Mouse (Mus musculus): ENCODE measurements around the gene Ccdc83. TPM values are rescaled to one million over a fixed set of nuclear protein-coding genes. Genes with fewer than 3 reads are reported as not detected.
"Not testable (repeated sequence)": the region's sequence is repeated elsewhere in the genome, so short reads cannot be mapped to it uniquely, and the experiment has no call there.

The Ccdc83 gene
- polyA plus RNA-seq, 2 experiments from 2014 or later = not detected

DNA sequence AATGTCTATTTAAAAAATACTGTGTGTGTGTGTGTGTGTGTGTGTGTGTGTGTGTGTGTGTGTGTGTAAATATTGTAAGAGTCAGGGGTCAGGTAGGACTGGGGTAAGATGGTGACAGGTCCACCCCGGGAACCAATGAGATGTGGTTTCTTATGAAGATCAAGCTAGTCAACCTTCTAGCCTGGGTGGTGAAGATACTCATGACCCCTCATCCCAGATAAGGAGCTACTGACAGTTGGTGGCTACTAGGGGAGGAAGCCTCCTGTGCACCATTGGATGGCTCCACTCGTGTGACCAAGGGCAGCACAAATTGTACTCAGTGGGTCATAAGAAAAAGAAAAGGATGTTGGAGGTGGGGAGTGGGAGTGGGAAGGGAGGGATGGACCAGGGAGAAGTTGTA, 5.7 kb downstream of the Ccdc83 start:
- ATAC-seq = no peak

DNA sequence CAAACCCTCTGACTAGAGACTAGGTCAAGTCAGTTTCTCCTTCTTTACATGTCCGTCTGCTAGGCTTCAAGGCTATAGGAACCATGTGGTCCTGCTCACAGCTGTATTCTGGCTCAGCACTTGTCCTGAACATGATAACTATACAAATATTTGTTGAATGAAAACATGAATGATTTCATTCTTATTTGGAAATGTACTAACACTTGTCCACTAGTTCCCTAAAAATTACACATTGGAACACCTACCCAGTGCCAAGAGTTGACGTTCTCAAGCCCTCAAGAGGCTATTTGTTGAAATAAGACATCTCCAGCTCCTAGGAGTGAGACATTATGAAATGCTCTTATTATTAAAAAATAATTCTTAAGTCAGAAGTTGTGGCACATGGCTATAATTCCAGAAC, 6.9 kb downstream of the Ccdc83 start:
- ATAC-seq = no peak

DNA sequence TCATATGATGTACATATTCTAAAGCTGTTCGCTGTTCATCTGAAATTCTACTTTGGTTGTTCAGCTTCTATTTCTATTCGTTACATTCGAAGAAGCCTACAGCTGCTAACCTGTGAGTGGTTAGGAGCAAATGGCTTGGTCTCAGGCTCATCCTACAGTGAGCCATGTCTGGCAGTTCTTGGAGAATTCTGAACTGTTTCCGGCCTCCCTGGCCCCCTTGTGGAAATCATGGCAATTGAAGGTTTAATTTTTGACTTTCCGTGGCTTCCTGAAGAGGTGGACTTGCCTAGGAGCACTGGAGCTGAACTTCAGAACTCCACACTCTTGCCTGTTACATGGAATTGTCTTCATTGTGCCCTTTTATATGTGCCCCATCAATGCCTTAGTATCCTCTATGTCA, 12.6 kb downstream of the Ccdc83 start:
- ATAC-seq = no peak

DNA sequence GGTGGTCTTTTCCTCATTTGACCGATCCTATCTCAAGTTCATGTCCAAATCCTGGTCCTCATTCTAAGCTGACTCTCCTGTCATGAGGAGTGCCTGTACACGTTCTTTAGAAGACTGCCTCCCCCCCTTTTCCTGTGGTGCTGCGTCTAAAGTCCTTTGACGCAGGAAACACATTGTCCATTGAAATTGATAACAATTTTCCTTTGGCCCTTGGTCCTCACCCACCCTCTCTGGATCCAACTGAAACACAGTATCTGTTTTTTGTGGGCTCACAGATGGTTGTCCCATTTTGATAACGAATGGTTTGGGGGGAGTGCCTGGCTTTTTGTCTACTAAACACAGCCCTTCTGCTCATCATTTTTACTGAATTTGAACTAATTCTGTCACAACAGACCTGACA, 21.9 kb downstream of the Ccdc83 start:
- no peak for ATAC-seq

DNA sequence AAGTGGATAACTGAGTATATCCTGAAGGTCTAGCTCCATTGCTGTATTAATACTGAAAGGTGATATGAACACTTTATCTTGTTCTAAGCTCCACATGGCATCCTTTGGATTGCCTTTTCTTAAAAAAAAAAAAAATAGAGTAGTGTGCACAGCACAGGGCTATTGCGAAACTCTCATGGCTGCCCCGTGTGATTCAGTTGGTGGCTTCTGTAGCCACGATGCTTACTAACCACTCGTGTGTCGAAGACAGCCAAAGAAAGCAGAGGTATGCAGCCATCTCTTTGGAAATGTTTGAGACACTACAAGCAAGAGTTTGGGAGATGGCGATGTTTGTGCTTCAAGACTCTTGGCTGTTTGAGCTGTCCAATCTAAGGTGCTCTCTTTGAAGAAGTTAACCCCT, 22.4 kb downstream of the Ccdc83 start:
- ATAC-seq = no peak

DNA sequence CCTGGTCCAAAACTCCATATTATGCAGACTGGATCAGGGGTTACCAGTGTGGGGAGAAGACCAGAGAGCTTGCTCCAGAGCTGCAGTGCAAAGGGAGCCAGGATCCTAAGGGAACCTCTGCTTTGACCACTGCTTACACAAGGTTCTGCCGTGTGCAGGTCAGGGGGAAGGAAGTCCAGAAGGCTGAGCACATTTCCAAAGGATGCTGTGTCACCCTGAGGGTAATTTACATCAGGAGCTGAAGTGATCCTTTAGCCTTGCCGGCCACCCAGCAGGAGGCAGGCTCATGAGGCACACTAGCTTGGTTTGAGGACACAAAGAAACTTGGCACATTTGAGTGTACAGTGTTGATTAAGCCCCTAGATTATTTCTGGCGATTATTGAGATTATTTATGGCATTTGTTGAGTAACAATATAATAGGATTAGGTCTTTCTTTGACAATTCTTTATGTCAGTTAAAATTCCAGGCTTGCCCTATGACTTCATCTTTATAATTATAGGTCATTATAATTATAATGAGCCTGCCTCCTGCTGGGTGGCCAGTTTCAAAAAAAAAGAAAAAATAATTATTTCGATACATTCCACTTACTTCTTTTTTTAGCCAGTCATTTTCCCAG, 29.2 kb downstream of the Ccdc83 start:
- ATAC-seq = no peak

DNA sequence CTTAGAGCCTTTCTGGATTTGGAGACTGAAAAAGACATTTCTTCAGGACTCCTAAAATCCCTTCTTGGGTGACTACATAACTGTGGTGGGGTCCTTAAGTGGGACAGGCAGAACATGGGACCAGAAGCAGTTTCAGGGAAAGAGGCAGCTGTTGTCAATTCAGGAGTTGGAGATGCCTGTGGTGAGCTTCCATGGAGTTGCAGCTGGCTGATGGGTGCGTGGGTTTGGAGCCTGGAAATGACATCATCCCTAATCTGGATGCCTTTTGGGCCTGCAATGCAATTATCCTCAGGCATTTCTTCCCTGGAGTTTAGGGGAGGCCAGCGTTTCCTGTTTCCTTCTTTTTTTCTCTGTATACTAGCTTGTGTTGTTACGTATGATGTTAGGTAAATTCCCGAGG, 31.7 kb downstream of the Ccdc83 start:
- no peak for ATAC-seq

DNA sequence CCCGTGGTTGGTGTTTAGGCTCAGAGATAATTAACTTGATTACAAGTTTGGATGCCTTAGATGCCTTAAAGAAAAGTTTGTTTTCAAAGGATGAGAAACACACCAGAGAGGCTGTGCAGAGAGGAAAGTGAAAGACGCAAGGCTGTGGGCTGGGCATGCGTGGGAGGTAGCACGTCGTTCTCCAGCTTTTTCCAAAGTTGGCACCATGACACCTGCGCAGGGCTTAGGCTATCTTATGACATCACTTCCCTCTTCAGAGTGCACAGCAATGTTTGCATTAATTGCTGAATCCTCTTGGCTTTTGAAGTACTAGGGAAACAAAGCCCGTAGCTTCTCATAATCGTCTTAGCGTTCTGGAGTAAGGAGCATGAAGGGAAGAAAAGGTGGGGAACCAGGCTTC, 34.1 kb downstream of the Ccdc83 start:
- ATAC-seq = no peak

DNA sequence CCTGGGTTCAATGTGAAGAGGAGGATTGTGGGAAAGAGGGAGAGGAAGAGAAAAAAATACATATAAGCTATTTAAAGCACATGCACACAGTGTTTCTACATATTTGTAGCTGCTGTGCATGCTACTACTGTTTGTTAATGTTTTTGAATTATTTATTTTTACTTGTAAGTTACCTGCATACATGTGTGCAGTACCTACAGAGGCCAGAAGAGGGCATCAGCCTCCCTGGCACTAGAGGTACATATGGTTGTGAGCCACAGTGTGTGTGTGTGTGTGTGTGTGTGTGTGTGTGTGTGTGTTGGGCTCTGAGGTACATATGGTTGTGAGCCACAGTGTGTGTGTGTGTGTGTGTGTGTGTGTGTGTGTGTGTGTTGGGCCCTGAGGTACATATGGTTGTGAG, 36.7 kb downstream of the Ccdc83 start:
- ATAC-seq = not testable (repeated sequence)

DNA sequence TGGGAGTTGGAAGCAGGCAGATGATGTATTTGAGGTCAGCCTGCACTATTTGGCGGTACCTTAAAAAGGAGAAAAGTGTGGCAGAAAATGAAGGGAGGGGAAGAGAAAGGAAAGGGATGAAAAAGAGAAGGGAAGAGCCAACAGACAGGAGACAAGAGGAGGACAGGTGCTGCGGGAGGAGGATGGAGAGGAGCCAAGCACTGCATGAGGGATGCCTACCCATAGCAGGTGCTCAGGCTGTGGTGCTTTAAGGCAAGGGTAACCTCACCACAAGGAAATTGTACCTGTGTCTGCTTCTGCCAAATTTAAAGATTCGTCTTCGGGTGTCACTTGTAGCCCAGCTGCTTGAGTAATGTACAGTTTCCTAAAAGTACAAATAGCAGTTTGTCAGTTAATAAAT, 37.5 kb downstream of the Ccdc83 start:
- ATAC-seq = no peak

DNA sequence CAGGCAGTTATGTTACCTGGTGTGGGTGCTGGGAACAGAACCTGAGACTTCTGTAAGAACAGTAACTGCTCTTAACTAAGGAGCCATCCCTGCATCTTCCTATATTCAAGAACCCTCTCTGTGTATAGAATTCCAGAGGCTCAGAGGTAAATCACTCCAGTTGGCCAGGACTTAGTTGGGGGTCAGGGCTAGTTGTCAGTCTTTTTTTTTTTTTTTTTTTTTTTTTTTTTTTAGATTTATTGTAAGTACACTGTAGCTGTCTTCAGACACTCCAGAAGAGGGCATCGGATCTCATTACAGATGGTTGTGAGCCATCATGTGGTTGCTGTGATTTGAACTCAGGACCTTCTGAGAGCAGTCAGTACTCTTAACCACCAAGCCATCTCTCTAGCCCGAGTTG, 44.1 kb downstream of the Ccdc83 start:
- no peak for ATAC-seq

DNA sequence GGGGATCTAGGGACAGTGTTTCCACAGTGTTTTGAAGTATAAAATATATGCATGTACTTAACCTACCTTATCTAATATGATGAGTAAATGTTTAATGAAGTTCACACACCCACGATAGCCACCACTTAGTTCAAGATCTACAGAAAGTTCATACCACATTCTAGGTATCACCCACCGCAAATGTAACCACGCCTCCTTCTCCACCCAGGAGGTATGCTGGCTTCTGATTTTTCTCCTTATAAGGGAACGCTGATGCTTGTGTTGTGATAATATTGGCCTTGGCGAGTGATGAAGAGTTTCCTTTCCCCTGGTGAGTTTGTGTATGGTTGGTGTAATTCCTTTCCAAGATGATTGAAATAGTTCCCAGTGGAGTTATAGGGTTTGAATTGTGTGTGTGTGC, 47.5 kb downstream of the Ccdc83 start:
- peak; percentile 57 for ATAC-seq

DNA sequence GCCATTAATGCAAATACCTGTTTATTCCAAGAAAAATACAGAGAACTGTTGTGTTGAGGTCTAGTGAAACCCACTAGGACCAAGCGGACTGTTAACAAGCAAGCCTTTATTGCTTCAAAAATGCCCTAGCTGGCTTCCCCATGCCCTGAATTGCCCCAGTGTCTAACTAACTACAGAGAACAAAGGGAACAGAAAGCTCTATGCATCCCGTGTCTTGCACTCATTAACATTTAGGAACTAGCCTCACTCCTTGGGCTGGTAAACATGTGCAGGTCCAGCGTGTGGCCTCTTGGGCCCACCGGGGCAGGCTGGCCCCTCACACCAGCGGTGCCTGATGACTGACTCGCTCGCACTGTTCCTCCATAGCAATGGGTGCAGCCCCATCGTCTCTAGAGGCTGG, 49.1 kb downstream of the Ccdc83 start:
- no peak for ATAC-seq

DNA sequence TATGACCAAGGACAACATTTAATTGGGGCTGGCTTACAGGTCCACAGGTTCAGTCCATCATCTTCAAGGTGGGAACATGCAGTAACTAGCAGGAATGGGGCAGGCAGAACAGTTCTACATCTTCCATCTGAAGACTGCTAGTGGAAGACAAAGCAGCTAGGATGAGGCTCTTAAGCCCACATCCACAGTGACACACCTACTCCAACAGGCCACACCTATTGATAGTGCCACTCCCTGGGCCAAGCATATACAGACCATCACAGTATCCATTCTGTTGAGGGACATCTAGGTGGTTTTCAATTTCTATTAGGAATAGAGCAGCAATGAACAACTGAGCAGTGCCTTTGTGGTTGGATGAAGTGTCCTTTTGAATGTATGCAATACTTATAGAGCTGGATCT, 54.6 kb downstream of the Ccdc83 start:
- no peak for ATAC-seq

DNA sequence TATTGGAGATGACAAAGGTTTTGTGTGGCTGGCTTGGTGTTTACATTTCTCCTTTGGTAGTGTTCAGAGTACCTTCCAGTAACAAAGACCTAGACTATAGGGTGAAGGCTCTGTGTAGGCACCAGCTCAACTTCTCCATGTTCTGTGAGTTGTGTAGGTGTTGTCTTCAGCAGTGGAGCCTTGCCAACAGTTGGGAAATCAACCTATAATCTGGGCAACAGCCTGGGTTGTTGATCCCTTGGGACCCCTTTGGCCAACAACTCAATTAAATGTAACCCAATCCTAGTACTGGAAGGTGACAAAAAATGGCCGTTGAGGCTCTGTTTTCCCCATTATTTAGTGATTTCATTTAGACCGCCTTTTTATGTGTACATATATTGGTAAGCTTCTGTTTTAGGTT, 55.5 kb downstream of the Ccdc83 start:
- ATAC-seq = no peak

DNA sequence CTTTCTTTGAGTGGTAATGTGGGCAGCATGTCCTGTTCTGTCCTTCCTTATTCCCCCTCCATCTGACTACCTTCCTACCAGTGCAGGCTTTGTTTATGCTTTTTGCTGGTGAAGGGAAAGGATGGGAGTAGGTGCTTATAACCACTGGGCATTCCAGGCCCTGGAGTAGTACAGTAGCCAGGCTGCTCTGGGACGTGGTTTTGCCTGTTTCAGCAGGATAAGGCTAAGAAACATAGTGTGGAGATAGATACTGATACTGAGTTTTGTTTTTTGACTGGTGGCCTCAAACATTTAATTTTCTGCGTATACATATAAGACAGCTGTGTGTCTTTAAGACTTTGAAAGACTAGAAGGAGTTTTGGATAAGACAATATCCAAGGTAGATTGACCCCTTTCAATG, 61.7 kb downstream of the Ccdc83 start:
- ATAC-seq = no peak

DNA sequence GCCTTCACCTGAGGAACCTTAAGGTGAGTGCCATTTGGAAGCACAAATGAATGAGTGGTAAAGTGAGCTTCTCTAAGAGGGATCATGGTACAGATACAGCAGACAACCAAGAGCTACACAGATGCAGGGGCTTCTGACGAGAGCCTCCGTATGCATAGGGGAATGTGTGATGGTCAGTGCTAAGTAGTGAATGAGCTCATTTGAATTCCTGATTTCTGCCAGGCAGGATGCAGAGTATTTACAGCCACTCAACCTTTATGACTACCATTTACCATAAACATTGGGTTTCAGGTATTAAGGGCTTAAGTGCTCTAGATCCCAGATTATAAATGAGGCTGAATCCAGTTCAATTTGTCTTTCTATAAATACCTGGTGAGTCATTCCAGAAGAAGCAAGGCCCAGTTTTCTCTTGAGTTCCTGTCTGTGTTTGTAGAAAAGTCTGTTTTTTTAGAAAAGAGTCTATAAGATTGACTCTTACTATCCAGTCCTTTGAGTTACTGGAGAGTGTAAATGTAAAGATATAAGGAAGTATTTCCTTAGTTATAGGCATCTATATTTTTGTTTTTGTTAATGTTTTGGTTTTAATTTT, 63.6 kb downstream of the Ccdc83 start:
- no peak for ATAC-seq

DNA sequence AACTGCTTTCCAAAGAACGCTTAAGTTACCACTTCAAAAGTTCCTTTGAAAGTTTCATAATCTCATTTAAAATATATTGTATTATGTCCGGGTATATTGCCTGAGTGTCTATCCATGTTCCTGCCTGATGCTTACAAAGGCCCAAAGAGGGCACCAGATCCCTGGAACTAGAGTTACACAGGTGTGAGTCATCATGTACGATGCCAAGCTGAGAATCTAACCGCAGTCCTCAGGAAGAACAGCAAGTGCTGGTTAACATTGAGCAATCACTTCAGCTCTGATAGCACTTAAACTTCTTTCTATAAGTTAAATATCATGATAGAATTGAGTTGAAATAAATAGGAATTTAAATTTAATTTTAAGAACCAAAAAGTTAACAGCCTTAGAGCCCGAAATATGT, 65.3 kb downstream of the Ccdc83 start:
- no peak for ATAC-seq

DNA sequence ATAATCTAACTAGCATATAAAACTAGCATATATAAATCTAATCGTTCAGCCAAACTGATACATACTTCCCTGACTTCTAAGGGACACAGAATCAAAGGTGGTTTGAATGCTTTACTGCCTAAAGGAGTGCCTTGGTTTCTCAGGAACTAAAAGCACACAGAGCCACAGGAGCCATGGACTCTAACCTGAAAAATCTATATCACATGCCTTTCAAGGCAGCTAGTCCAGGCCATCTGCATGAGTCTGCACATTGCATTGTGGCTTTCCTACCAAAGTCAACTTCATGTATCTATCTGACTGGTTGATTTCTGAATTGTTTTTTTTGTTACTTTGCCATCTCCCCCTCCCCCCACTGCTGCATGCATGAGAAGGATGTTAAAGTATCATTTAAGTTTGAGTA, 84.9 kb downstream of the Ccdc83 start:
- no peak for ATAC-seq

DNA sequence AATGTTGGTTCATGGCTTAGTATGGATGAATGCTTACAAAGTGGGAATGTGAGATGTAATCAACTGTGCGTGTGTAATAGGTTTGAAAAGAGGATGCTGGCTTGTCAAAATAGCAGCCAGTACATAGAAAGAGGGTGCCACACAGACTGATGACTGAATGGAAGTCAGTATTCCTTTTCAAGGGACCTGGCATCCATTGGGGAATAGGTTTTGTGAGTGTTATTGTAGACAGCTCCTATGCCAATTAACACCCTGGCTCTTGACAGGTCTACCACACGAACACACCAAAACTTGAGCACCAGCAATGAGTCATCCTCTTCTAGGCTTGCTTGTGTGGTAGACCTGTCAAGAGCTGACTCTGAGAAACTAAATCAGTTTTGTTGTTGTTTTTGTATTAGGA, 90.0 kb downstream of the Ccdc83 start:
- no peak for ATAC-seq

Other genes starting within 250 kb of the Ccdc83 start
- 10 to 100 TPM; 49.0 to 71.7 TPM for gene Picalm, start 135.6 kb downstream of the Ccdc83 start, polyA plus RNA-seq (2017; shearing (Covaris generic))
- 10 to 100 TPM; 46.9 to 47.7 TPM for gene Sytl2, start 36.5 kb upstream of the Ccdc83 start, polyA plus RNA-seq (2017; shearing (Covaris generic))
- not detected for gene Ccdc89, start 160.8 kb upstream of the Ccdc83 start, polyA plus RNA-seq (2017; shearing (Covaris generic))
- 10 to 100 TPM; 13.7 to 29.0 TPM for gene Crebzf, start 177.0 kb upstream of the Ccdc83 start, polyA plus RNA-seq (2017; shearing (Covaris generic))
- 10 to 100 TPM; 67.2 to 77.1 TPM for gene Tmem126a, start 191.5 kb upstream of the Ccdc83 start, polyA plus RNA-seq (2017; shearing (Covaris generic))
- 10 to 100 TPM; 40.1 to 42.2 TPM for gene Tmem126b, start 210.2 kb upstream of the Ccdc83 start, polyA plus RNA-seq (2017; shearing (Covaris generic))
- under 1 TPM; 0.50 to 0.86 TPM for gene Dlg2, start 210.9 kb upstream of the Ccdc83 start, polyA plus RNA-seq (2017; shearing (Covaris generic))

Data from CD4-positive, CD25-positive, alpha-beta regulatory T cell, adult 4 months (primary cell).